Mouse (Mus musculus): ENCODE results near the gene Sumf2.

- TF ChIP-seq POLR2A (IDR thresholded peaks at IDR 0.05; ENCODE audit: insufficient read depth, low read length) (no peak), EP300 (IDR thresholded peaks at IDR 0.05; ENCODE audit: insufficient read depth, low read depth, low read length) (no peak)
These were observed 8.4 kb downstream of the Sumf2 start for GRCm38 (mm10) chr5:129855163-129855562.
